Mouse (Mus musculus) heart, embryonic 10.5 days (tissue): ENCODE data around the gene Grap2. TPM values are rescaled to one million over a fixed set of nuclear protein-coding genes. Genes with fewer than 3 reads are reported as not detected.

Source experiments
- DNase-seq: peaks from one replicate; pipeline ENCODE4 v3.0.0-alpha.2; 2017; ENCODE audit warnings: low spot score
- H3K27ac ChIP-seq: fragments of 300-500 bp; sonication (generic); 2 replicates; pipeline ENCODE4 v1.5.1; 2016; ENCODE audit warnings: mild to moderate bottlenecking
- H3K27me3 ChIP-seq: fragments of 300-500 bp; sonication (generic); 2 replicates; pipeline ENCODE4 v1.6.1; 2016; ENCODE audit warnings: mild to moderate bottlenecking; ENCODE audit not compliant: poor library complexity, insufficient read depth, severe bottlenecking
- H3K36me3 ChIP-seq: fragments of 300-500 bp; sonication (generic); 2 replicates; pipeline ENCODE4 v1.6.1; 2016; ENCODE audit warnings: mild to moderate bottlenecking, moderate library complexity
- H3K4me1 ChIP-seq: fragments of 300-500 bp; sonication (generic); 2 replicates; pipeline ENCODE4 v1.6.1; 2016; ENCODE audit warnings: mild to moderate bottlenecking
- H3K4me3 ChIP-seq: fragments of 300-500 bp; sonication (generic); 2 replicates; pipeline ENCODE4 v1.5.1; 2016; ENCODE audit warnings: mild to moderate bottlenecking, moderate library complexity
- H3K9me3 ChIP-seq: fragments of 300-500 bp; sonication (generic); 2 replicates; pipeline ENCODE4 v1.6.1; 2016; ENCODE audit warnings: mild to moderate bottlenecking, moderate library complexity
- WGBS: fragments of 180-500 bp; shearing (Covaris S2); methylation state at CpG from one replicate; pipeline ENCODE4 v1.1.7; 2016; 5-methylcytosine and 5-hydroxymethylcytosine counted together
- polyA plus RNA-seq: library from polyadenylated mRNA; unstranded; fragments of >200 nt; fragmentation: Nextera tagmentation; extraction: Ambion mirVana; gene quantifications from 2 replicates; pipeline ENCODE4 v1.2.1, GENCODE M21; 2016

Grap2 gene
- polyA plus RNA-seq, 1 experiment from 2014 or later = 5.0 TPM

- no peak overlapping the region for H3K4me3 ChIP-seq
- no peak overlapping the region for H3K27ac ChIP-seq
- H3K27me3 ChIP-seq = peaks cover 3% of the 10 kb centered on the region; the same call in 1 of the 2 replicates
- H3K36me3 ChIP-seq = no peaks in the 10 kb centered on the region
- WGBS = 86% methylated on average over 6 of the region's 6 CpGs
- H3K9me3 ChIP-seq = no peaks in the 10 kb centered on the region
- DNase-seq = no peak
- peaks cover 13% of the 10 kb centered on the region; the same call in 1 of the 2 replicates for H3K4me1 ChIP-seq
These were observed 20.3 kb downstream of the Grap2 start for GRCm38 (mm10) chr15:80592737-80593136.

GRCm38 (mm10) chr15:80593877-80594276 is 21.5 kb downstream of the Grap2 start:
- no peak overlapping the region for H3K4me3 ChIP-seq
- H3K27ac ChIP-seq = no peak overlapping the region
- no peaks in the 10 kb centered on the region for H3K9me3 ChIP-seq
- peaks cover 15% of the 10 kb centered on the region for H3K4me1 ChIP-seq
- H3K36me3 ChIP-seq = no peaks in the 10 kb centered on the region
- 39% methylated on average over 5 of the region's 5 CpGs for WGBS
- H3K27me3 ChIP-seq = peaks cover 3% of the 10 kb centered on the region; the same call in 1 of the 2 replicates
- DNase-seq = no peak

- no peak for DNase-seq
- Histone ChIP-seq H3K27ac (no peak overlapping the region), H3K27me3 (no peaks in the 10 kb centered on the region), H3K36me3 (no peaks in the 10 kb centered on the region), H3K4me1 (peaks cover 27% of the 10 kb centered on the region), H3K4me3 (no peak overlapping the region), H3K9me3 (no peaks in the 10 kb centered on the region)
- WGBS = 69% methylated on average over 12 of the region's 12 CpGs
These were observed 26.4 kb downstream of the Grap2 start for GRCm38 (mm10) chr15:80598750-80599149.

GRCm38 (mm10) chr15:80599213-80599750 is 26.9 kb downstream of the Grap2 start:
- Histone ChIP-seq H3K4me1 (peaks cover 22% of the 10 kb centered on the region), H3K9me3 (no peaks in the 10 kb centered on the region), H3K36me3 (no peaks in the 10 kb centered on the region), H3K4me3 (peak overlapping the region; percentile 28), H3K27ac (peak overlapping the region; percentile 45; the same call in 1 of the 2 replicates), H3K27me3 (no peaks in the 10 kb centered on the region)
- 39% methylated on average over 16 of the region's 16 CpGs for WGBS
- peak; percentile 92 for DNase-seq

- Histone ChIP-seq H3K36me3 (no peaks in the 10 kb centered on the region), H3K9me3 (no peaks in the 10 kb centered on the region), H3K27ac (peak overlapping the region; percentile 45; the same call in 1 of the 2 replicates), H3K27me3 (no peaks in the 10 kb centered on the region), H3K4me3 (no peak overlapping the region), H3K4me1 (peaks cover 20% of the 10 kb centered on the region)
- 57% methylated on average over 4 of the region's 4 CpGs for WGBS
- no peak for DNase-seq
These were observed 27.4 kb downstream of the Grap2 start for GRCm38 (mm10) chr15:80599843-80600242.

GRCm38 (mm10) chr15:80601456-80601855 is 29.1 kb downstream of the Grap2 start:
- H3K4me3 ChIP-seq = no peak overlapping the region
- no peaks in the 10 kb centered on the region for H3K9me3 ChIP-seq
- H3K4me1 ChIP-seq = peaks cover 20% of the 10 kb centered on the region
- H3K27me3 ChIP-seq = no peaks in the 10 kb centered on the region
- no peak overlapping the region for H3K27ac ChIP-seq
- no peak for DNase-seq
- H3K36me3 ChIP-seq = no peaks in the 10 kb centered on the region
- 65% methylated on average over 7 of the region's 7 CpGs for WGBS

- H3K9me3 ChIP-seq = no peaks in the 10 kb centered on the region
- no peaks in the 10 kb centered on the region for H3K27me3 ChIP-seq
- DNase-seq = no peak
- H3K4me3 ChIP-seq = no peak overlapping the region
- peaks cover 20% of the 10 kb centered on the region for H3K4me1 ChIP-seq
- no peak overlapping the region for H3K27ac ChIP-seq
- H3K36me3 ChIP-seq = no peaks in the 10 kb centered on the region
- WGBS = 68% methylated on average over 7 of the region's 7 CpGs
These were observed 30.1 kb downstream of the Grap2 start for GRCm38 (mm10) chr15:80602487-80602886.

GRCm38 (mm10) chr15:80604026-80604425 is 31.6 kb downstream of the Grap2 start:
- peaks cover 16% of the 10 kb centered on the region for H3K4me1 ChIP-seq
- H3K4me3 ChIP-seq = no peak overlapping the region
- H3K27ac ChIP-seq = no peak overlapping the region
- WGBS = 79% methylated on average over 6 of the region's 6 CpGs
- DNase-seq = no peak
- no peaks in the 10 kb centered on the region for H3K9me3 ChIP-seq
- no peaks in the 10 kb centered on the region for H3K36me3 ChIP-seq
- no peaks in the 10 kb centered on the region for H3K27me3 ChIP-seq

- DNase-seq = no peak
- Histone ChIP-seq H3K27ac (no peak overlapping the region), H3K27me3 (no peaks in the 10 kb centered on the region), H3K9me3 (no peaks in the 10 kb centered on the region), H3K36me3 (no peaks in the 10 kb centered on the region), H3K4me1 (no peaks in the 10 kb centered on the region; the same call in 1 of the 2 replicates), H3K4me3 (no peak overlapping the region)
- 63% methylated on average over 3 of the region's 3 CpGs for WGBS
These were observed 35.6 kb downstream of the Grap2 start for GRCm38 (mm10) chr15:80607970-80608369.

GRCm38 (mm10) chr15:80610335-80610734 is 37.9 kb downstream of the Grap2 start:
- no peak overlapping the region for H3K4me3 ChIP-seq
- WGBS = 66% methylated on average over 2 of the region's 2 CpGs
- peaks cover 17% of the 10 kb centered on the region for H3K4me1 ChIP-seq
- no peak overlapping the region for H3K27ac ChIP-seq
- DNase-seq = no peak
- no peaks in the 10 kb centered on the region for H3K9me3 ChIP-seq
- H3K36me3 ChIP-seq = no peaks in the 10 kb centered on the region
- no peaks in the 10 kb centered on the region for H3K27me3 ChIP-seq

- no peak for DNase-seq
- no peak overlapping the region for H3K27ac ChIP-seq
- 84% methylated on average over 5 of the region's 5 CpGs for WGBS
- H3K9me3 ChIP-seq = no peaks in the 10 kb centered on the region
- peaks cover 27% of the 10 kb centered on the region for H3K4me1 ChIP-seq
- no peaks in the 10 kb centered on the region for H3K36me3 ChIP-seq
- H3K4me3 ChIP-seq = no peak overlapping the region
- peaks cover 7% of the 10 kb centered on the region for H3K27me3 ChIP-seq
These were observed 39.1 kb downstream of the Grap2 start for GRCm38 (mm10) chr15:80611478-80611877.

- WGBS = 61% methylated on average over 5 of the region's 5 CpGs
- H3K27me3 ChIP-seq = peaks cover 20% of the 10 kb centered on the region
- no peak for DNase-seq
These were observed 41.5 kb downstream of the Grap2 start for GRCm38 (mm10) chr15:80613904-80614303.

GRCm38 (mm10) chr15:80614500-80615289 is 42.3 kb downstream of the Grap2 start:
- Histone ChIP-seq H3K4me3 (no peak overlapping the region), H3K27ac (no peak overlapping the region)
- WGBS = 65% methylated on average over 18 of the region's 18 CpGs

More at GRCm38 (mm10) chr15:80613904-80614303, 41.5 kb downstream of the Grap2 start:
- no peak overlapping the region for H3K4me3 ChIP-seq
- H3K9me3 ChIP-seq = no peaks in the 10 kb centered on the region
- H3K36me3 ChIP-seq = no peaks in the 10 kb centered on the region
- no peak overlapping the region for H3K27ac ChIP-seq
- H3K4me1 ChIP-seq = peaks cover 28% of the 10 kb centered on the region

More at GRCm38 (mm10) chr15:80614500-80615289, 42.3 kb downstream of the Grap2 start:
- Histone ChIP-seq H3K36me3 (no peaks in the 10 kb centered on the region), H3K4me1 (peaks cover 28% of the 10 kb centered on the region), H3K27me3 (peaks cover 24% of the 10 kb centered on the region), H3K9me3 (no peaks in the 10 kb centered on the region)
- DNase-seq = no peak
